Mouse (Mus musculus) heart, embryonic 16.5 days (tissue): Measurements from ENCODE around the gene Lce1b. TPM values are rescaled to one million over a fixed set of nuclear protein-coding genes. Genes with fewer than 3 reads are reported as not detected.

Experiments
- ATAC-seq: fragments of 200-750 bp; cut with Nextera tagmentation; replicated peaks from 2 replicates; pipeline ENCODE4 v1.8.0; 2017; ENCODE audit warnings: moderate number of reproducible peaks; ENCODE audit not compliant: insufficient read depth, low FRiP score; ENCODE audit errors: extremely low read depth
- H3K27ac ChIP-seq: fragments of 300-500 bp; sonication (generic); 2 replicates; pipeline ENCODE4 v1.5.1; 2014; ENCODE audit warnings: mild to moderate bottlenecking, low read length, control low read depth, moderate library complexity
- H3K27me3 ChIP-seq: fragments of 300-500 bp; sonication (generic); 2 replicates; pipeline ENCODE4 v1.6.1; 2014; ENCODE audit warnings: low read length, mixed read lengths; ENCODE audit not compliant: control insufficient read depth, insufficient read depth
- H3K36me3 ChIP-seq: fragments of 300-500 bp; sonication (generic); 2 replicates; pipeline ENCODE4 v1.6.1; 2014; ENCODE audit not compliant: control insufficient read depth, insufficient read depth
- H3K4me1 ChIP-seq: fragments of 300-500 bp; sonication (generic); 2 replicates; pipeline ENCODE4 v1.6.1; 2014; ENCODE audit warnings: low read length, mixed read lengths; ENCODE audit not compliant: control insufficient read depth, insufficient read depth
- H3K4me2 ChIP-seq: fragments of 300-500 bp; sonication (generic); 2 replicates; pipeline ENCODE4 v1.6.1; 2014; ENCODE audit warnings: low read depth, mild to moderate bottlenecking, control low read depth, low read length
- H3K4me3 ChIP-seq: fragments of 300-500 bp; sonication (generic); 2 replicates; pipeline ENCODE4 v1.5.1; 2014; ENCODE audit warnings: mild to moderate bottlenecking, control low read depth, low read length
- H3K9ac ChIP-seq: fragments of 300-500 bp; sonication (generic); 2 replicates; pipeline ENCODE4 v1.6.1; 2014; ENCODE audit warnings: low read length, control low read depth
- H3K9me3 ChIP-seq: fragments of 300-500 bp; sonication (generic); replicated peaks from 2 replicates; pipeline ENCODE4 v1.6.1; 2016; ENCODE audit warnings: low read length; ENCODE audit not compliant: control insufficient read depth
- WGBS: fragments of 180-500 bp; shearing (Covaris S2); extraction: QIAGEN DNeasy Blood & Tissue Kit; methylation state at CpG from one replicate; pipeline ENCODE4 v1.1.7; 2014; 5-methylcytosine and 5-hydroxymethylcytosine counted together
- polyA plus RNA-seq: library from polyadenylated mRNA; unstranded; fragments of >200 nt; fragmentation: Nextera tagmentation; extraction: Ambion mirVana; gene quantifications from 2 replicates; pipeline ENCODE4 v1.2.1, GENCODE M21; 2015

Gene Lce1b
- polyA plus RNA-seq, 1 experiment from 2014 or later = not detected

DNA sequence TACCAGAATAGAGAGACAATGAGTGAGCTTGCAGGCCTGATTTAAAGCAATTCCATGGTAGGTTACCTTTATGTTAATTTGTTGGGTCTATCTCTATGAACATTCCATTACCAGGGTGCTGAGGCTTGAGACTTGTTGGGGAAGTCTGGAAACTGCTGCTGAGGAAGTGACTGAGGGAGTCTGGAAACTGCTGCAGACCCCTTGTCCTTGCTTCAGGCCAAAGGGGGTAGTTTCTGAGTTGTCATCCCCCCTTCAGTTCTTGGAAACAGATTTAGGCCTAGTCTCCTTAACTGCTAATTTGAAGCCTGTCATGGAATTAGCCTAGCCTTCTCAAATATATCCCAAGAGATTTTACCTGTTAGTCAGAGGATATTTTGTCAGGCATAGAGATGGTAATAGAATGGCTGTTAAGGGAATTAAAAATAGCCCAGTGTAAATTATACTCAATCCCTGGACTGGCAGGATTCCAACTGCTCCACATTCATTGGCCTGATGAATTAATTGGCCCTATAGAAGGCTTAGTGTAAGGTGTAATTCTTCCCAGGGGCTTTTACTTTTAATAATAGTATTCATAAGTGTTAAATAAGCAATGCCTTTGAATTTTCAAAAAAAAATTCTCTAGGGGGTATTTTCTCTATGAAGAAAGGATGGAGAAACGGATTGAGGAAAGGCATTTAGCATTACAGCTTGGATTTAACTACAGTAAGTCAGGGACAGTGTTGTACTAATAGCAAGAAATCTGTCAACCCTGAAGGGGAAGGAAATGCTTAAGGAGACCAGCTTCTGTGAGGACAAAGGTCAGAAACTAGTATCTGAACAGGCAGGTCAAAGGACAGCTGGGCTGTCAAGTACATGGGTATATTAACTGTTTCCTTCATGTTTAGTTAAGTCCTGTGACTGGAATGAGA lies 18.7 kb downstream of the Lce1b start:
- Histone ChIP-seq H3K4me3 (no peak overlapping the region), H3K36me3 (no peaks in the 10 kb centered on the region), H3K9me3 (no peaks in the 10 kb centered on the region), H3K9ac (no peak overlapping the region), H3K27me3 (no peaks in the 10 kb centered on the region), H3K27ac (no peak overlapping the region), H3K4me1 (no peaks in the 10 kb centered on the region), H3K4me2 (no peak overlapping the region)
- WGBS = 57% methylated on average over 1 of the region's 1 CpGs
- no peak for ATAC-seq

GRCm38 (mm10) chr3:92621560-92621959 lies 35.2 kb downstream of the Lce1b start, which contains the start of gene Lce6a:
Gene Lce6a, minus strand, starts transcription at chr3:92621660.
- H3K27ac ChIP-seq = no peak within 1 kb of the TSS
- H3K4me3 ChIP-seq = no peak within 1 kb of the TSS
- no peak within 1 kb of the TSS for H3K9ac ChIP-seq
- H3K4me1 ChIP-seq = no peaks in the 10 kb centered on the region
- H3K9me3 ChIP-seq = no peaks in the 10 kb centered on the region
- no peak for ATAC-seq
- WGBS = 63% methylated on average over 2 of the region's 2 CpGs
- no peak within 1 kb of the TSS for H3K4me2 ChIP-seq
- no peaks in the 10 kb centered on the region for H3K36me3 ChIP-seq
- no peaks in the 10 kb centered on the region for H3K27me3 ChIP-seq

DNA sequence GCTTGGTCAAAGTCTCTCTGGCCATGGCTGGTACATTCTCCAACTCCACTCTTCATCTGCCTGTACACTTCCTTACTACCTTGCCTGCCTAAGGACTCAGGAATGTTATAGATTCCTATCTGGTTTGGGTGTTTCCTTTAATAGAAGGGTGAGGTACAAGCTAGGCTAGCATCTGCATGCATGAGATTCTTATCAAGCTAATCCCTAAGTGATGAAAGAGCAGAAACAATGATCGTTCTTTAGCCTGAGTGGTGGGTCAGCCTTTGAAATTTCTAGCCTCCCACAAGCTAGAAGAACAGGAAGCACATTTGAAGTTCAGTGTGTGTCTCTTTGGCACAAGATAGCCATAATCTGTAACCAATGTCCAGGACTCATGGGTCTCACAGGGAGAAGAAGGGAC lies 46.9 kb downstream of the Lce1b start:
- Histone ChIP-seq H3K27ac (no peak overlapping the region), H3K36me3 (no peaks in the 10 kb centered on the region), H3K9me3 (no peaks in the 10 kb centered on the region), H3K4me1 (no peaks in the 10 kb centered on the region), H3K27me3 (no peaks in the 10 kb centered on the region), H3K4me2 (no peak overlapping the region), H3K9ac (no peak overlapping the region), H3K4me3 (no peak overlapping the region)
- ATAC-seq = no peak
- 32% methylated on average over 1 of the region's 1 CpGs for whole genome bisulfite sequencing

DNA sequence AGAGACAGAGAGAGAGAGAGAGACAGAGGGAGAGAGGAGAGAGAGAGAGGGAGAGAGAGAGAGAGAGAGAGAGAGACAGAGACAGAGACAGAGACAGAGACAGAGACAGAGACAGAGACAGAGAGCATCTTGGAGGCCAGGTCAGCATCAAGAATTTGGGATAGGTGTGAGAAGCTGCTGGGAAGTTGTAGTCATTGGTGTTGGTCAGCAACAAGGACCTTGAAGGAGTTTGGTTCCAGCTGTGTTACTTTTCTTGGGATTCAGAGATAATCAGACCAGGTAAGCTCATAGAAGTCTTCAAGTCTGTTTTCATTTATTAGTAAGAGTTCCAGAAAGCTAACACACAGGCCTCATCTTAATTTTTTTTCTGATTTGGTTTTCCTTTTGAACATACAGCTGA lies 49.3 kb downstream of the Lce1b start, which contains the start of gene 2210017I01Rik:
Gene 2210017I01Rik, minus strand, starts transcription at position 101 of the 400 bp plus-strand sequence.
- no peak within 1 kb of the TSS for H3K27ac ChIP-seq
- no peaks in the 10 kb centered on the region for H3K9me3 ChIP-seq
- H3K4me1 ChIP-seq = no peaks in the 10 kb centered on the region
- H3K4me2 ChIP-seq = no peak within 1 kb of the TSS
- H3K9ac ChIP-seq = no peak within 1 kb of the TSS
- H3K36me3 ChIP-seq = no peaks in the 10 kb centered on the region
- ATAC-seq = no peak
- H3K4me3 ChIP-seq = no peak within 1 kb of the TSS
- no peaks in the 10 kb centered on the region for H3K27me3 ChIP-seq

Other genes starting within 250 kb of the Lce1b start
- not detected in 2 replicates for gene Sprr2i, start 248.9 kb downstream of the Lce1b start, polyA plus RNA-seq
- not detected in 2 replicates for gene Sprr2j-ps, start 238.8 kb downstream of the Lce1b start, polyA plus RNA-seq
- gene Gm9774, start 227.5 kb downstream of the Lce1b start, polyA plus RNA-seq = 3.8 and 18.9 TPM in 2 replicates
- gene Sprr2k, start 224.3 kb downstream of the Lce1b start, polyA plus RNA-seq = not detected in 2 replicates
- gene Sprr1b, start 218.1 kb downstream of the Lce1b start, polyA plus RNA-seq = 0.19 TPM in 1 of 2 replicates, not detected in the other
- not detected in 2 replicates for gene Sprr3, start 198.2 kb downstream of the Lce1b start, polyA plus RNA-seq
- gene Sprr1a, start 171.0 kb downstream of the Lce1b start, polyA plus RNA-seq = 1.2 and 1.6 TPM in 2 replicates
- gene Sprr4, start 156.4 kb downstream of the Lce1b start, polyA plus RNA-seq = not detected in 2 replicates
- gene 2310046K23Rik, start 122.4 kb downstream of the Lce1b start, polyA plus RNA-seq = not detected in 2 replicates
- 0.14 TPM in 1 of 2 replicates, not detected in the other for gene Ivl, start 83.2 kb downstream of the Lce1b start, polyA plus RNA-seq
- not detected in 2 replicates for gene Smcp, start 67.9 kb downstream of the Lce1b start, polyA plus RNA-seq
- gene 2210017I01Rik, start 49.4 kb downstream of the Lce1b start, polyA plus RNA-seq = not detected in 2 replicates
- gene Lce6a, start 35.3 kb downstream of the Lce1b start, polyA plus RNA-seq = not detected in 2 replicates
- gene Lce1a1, start 8.6 kb downstream of the Lce1b start, polyA plus RNA-seq = not detected in 2 replicates
- gene Lce1a2, start 13.4 kb upstream of the Lce1b start, polyA plus RNA-seq = not detected in 2 replicates
- gene Lce1c, start 22.3 kb upstream of the Lce1b start, polyA plus RNA-seq = not detected in 2 replicates
- gene Lce1d, start 30.3 kb upstream of the Lce1b start, polyA plus RNA-seq = not detected in 2 replicates
- gene Lce1e, start 52.1 kb upstream of the Lce1b start, polyA plus RNA-seq = not detected in 2 replicates
- gene Lce1f, start 63.4 kb upstream of the Lce1b start, polyA plus RNA-seq = not detected in 2 replicates
- gene Gm38119, start 82.2 kb upstream of the Lce1b start, polyA plus RNA-seq = not detected in 2 replicates
- gene Lce1g, start 95.4 kb upstream of the Lce1b start, polyA plus RNA-seq = 0.16 TPM in 1 of 2 replicates, not detected in the other
- not detected in 2 replicates for gene Lce1h, start 108.1 kb upstream of the Lce1b start, polyA plus RNA-seq
- not detected in 2 replicates for gene Lce1i, start 122.0 kb upstream of the Lce1b start, polyA plus RNA-seq
- not detected in 2 replicates for gene Lce1j, start 133.6 kb upstream of the Lce1b start, polyA plus RNA-seq
- gene Lce1k, start 151.0 kb upstream of the Lce1b start, polyA plus RNA-seq = not detected in 2 replicates
- 0.08 TPM in 1 of 2 replicates, not detected in the other for gene Kprp, start 170.3 kb upstream of the Lce1b start, polyA plus RNA-seq
- not detected in 2 replicates for gene Lce1l, start 194.4 kb upstream of the Lce1b start, polyA plus RNA-seq
- gene 2310050C09Rik, start 213.3 kb upstream of the Lce1b start, polyA plus RNA-seq = not detected in 2 replicates